Mouse (Mus musculus) lung, postnatal 10 days (tissue): ENCODE results near the gene Kat7.

Source experiments
- DNase-seq: peaks from one replicate; pipeline ENCODE4 v3.0.0; 2021

The Kat7 gene

DNA sequence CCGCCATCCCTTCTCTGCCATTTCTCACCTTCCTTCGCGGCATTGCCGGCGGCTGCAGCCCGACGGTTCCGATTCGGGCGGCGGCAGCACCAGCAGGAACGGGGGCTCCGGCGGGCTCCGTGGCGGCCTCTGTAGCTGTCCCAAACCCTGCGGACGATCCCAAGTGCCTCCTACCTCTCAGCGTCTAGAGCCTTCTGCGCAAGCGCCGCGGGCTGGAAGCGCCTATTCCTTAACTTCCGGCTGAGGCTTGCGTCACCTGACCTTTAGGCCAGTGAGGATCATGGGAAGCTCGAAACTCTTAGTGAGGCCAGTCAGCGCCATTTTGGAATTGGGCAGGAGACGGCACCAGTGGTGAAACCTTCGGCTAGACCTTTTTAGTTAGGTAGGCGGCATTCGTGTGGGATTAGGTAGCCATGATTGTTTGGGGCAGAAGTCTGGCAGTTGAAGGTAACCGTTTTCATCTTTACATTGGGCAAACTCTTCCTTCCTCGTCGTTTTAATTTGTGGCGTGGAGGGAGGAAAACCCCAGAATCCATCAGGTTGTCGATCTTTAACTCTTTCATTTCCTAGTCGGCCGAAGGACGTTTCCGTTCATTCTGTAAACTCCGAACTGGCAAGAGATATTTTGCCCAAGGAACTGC, at the start of gene Kat7:
TSS of gene Kat7 (minus strand) at position 240 of the 641 bp plus-strand sequence.
- DNase-seq: peak; percentile 99

DNA sequence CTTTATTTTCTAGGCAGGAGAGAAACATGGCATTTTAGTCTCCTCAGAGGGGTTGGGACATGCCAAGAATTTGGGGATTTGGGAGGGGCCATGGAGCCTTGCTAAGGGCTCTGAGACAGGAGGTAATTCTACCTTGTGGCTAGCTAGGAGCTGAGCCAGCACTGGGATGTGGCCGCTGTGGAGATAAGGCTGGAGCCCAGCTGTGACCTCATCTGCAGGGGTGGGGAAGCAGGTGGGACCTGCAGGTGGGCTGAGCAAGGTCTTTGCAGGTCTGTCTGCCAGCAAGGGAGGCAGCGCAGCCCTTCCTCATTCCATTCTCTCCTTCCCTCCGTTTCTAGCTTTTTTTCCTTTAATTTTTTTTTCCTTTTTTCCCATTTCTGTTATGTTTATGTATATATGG, 48.2 kb upstream of the Kat7 start:
- DNase-seq: no peak

- peak; percentile 81 for DNase-seq
Observed at GRCm38 (mm10) chr11:95356469-95357273, 46.6 kb upstream of the Kat7 start.

DNA sequence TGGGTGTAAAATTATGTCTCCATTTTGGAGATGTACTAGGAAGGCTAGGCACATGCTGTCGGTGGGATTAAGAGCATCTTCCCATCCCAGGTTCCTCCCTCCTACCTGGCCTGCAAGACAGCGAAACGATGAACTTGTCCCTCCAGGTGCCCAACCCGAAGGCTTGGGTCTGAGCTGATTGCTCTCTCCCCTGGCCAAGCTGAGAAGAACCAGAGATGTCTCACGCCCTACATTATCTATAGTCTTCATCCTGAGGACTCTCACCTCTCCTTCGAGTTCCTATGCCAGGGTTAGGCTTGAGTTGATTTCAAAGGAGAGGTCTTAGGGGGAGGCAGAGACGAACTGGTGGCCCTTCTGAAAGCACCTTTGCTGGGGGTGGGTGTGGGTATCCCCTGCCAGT, 46.0 kb upstream of the Kat7 start:
- no peak for DNase-seq

DNA sequence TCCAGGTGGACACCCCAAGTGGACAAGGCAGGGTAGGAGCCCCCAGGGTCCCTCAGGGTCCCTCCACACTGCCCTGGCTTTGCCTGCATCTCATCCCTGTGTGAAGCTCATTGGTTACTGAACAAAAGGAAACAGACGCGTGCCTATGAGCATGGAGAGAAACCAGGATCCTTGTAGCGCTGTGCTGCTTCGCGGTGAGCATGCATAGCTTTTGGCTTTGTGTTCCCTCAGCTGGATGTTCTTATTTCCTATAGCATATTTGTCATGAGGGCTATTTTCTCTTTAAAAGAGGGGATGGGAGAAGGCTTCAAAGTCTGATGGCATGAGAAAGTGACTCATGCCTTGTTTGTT, 45.6 kb upstream of the Kat7 start:
- DNase-seq: no peak

GRCm38 (mm10) chr11:95354945-95355660, 45.1 kb upstream of the Kat7 start:
- DNase-seq: no peak

GRCm38 (mm10) chr11:95354228-95354944, 44.3 kb upstream of the Kat7 start:
- DNase-seq: no peak

DNA sequence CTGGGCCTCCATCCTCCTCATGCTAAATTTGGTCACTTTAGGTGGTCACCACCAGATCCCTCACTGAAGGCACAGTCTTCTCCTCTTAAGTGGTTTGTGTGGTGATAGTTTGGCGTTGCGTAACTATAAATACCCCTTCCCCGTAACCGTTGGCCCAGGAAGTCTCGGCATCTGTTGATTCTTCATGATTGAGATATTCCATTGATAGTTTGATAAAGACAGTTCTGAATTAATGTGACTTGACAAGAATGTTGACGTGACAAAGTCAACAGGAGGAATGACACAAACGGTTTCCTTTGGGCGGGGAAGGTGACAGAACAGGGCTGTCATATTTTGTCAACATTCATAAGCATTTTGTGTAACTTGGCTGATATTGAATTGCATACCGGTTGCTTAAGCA, 43.2 kb upstream of the Kat7 start:
- no peak for DNase-seq

DNA sequence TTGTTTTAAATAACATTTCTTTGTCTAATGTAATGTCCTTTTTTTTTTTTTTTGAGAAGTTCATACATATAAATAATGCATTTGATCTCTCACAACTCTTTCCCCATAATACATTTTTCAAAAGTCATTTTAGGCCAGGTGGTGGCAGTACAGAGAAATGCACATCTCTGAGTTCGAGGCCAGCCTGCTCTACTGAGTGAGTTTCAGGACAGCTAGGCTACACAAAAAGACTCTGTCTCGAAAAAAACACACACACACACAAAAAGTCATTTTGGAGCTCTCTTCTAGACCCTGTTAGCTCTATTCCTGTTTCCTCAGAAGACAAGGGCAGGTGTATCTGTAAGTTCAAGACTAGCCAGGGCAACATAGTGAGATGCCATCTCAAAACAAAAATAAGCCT, 42.6 kb upstream of the Kat7 start:
- DNase-seq: no peak

GRCm38 (mm10) chr11:95350960-95351359, 40.9 kb upstream of the Kat7 start:
- no peak for DNase-seq

- DNase-seq: no peak
Observed at GRCm38 (mm10) chr11:95350289-95350688, 40.2 kb upstream of the Kat7 start.

- DNase-seq: no peak
Observed at GRCm38 (mm10) chr11:95344181-95344580, 34.1 kb upstream of the Kat7 start.

DNA sequence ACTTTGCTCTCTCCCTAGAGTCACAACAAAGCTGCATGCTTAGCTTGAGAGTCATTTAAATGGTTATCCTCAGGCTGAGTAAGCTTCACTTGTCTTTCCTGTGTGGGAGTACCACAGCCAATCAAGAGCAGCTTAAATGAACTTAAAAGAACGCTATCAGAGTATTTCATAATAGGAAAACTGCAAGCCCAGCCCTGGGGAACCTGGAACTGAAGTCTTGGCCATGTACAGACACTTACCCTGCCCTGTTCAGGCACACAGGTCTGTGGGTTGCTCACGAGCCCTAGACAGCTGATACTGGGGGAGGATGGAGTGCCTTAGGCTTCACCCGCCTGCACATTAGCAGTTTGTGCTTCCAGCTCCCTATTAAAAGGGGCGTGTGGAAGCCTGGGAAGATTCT, 33.1 kb upstream of the Kat7 start:
- no peak for DNase-seq

- no peak for DNase-seq
Observed at GRCm38 (mm10) chr11:95340664-95341063, 30.6 kb upstream of the Kat7 start.

- DNase-seq: no peak
Observed at GRCm38 (mm10) chr11:95340259-95340658, 30.2 kb upstream of the Kat7 start.

- no peak for DNase-seq
Observed at GRCm38 (mm10) chr11:95339471-95340021, 29.5 kb upstream of the Kat7 start.

DNA sequence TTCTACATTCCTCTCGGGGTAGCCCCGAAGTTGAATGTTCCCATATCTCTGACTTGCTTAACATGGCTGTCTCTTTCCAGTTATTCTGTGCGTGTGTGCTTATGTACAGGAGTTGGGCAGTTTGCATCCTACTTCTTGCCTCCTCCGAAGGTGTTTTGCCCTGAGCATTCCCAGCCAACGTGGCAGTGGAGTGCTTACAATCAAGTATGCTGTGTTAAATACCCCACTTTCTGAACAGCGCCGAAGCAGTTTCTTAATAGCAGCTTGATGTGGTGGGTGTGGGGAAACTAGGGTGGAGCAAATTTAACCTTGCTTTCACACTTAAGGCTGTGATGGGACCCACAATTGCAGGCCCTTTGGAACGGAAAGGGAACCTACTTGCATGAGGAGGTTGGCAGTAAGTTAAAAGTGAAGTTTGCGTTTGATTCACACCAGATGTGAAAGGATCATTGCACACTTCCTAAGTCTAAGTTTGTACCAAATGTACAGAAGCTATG, 27.8 kb upstream of the Kat7 start:
- peak; percentile 15 for DNase-seq

DNA sequence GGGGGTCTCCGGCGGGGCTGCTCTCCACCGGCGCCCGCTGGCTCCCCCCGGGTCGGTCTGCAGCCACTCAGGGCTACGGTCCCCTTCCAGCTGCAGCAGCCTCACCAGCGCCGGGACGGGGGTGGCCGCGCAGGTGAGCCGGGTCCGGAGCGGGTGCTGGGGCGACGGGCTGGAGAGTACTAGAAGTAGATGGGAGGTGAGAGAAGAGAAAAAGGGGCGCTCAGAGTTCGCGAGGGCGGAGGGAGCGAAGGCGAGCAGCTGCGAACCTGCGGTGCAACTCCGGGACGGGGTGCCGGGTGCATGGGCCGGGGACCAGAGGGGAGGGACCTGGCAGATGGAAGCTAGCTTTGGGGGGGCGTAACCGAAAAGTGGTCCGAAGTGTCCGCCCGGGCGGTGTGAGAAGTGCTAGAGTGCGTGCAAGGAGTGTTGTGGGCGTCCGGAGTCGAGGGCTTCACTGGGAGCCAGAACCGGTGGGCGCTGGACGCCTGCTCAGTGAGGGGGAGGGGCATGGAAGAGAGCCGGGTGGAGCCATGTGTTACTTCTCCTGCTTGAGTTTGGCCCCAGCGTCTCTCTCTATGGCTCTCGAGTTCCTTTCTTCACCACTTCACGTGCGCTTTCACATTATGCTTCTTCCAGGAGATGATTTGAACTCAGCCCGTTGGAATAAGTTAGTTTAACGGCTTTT, 27.2 kb upstream of the Kat7 start:
- DNase-seq: peak; percentile 82

GRCm38 (mm10) chr11:95336568-95337128, 26.6 kb upstream of the Kat7 start, which contains the start of gene Fam117a:
Fam117a (plus strand) TSS chr11:95337018.
- DNase-seq: peak; percentile 91

GRCm38 (mm10) chr11:95334448-95335060, 24.5 kb upstream of the Kat7 start:
- peak; percentile 19 for DNase-seq

GRCm38 (mm10) chr11:95333805-95334204, 23.8 kb upstream of the Kat7 start:
- no peak for DNase-seq
